Mouse (Mus musculus): ENCODE results near the gene Tpcn2.

- TF ChIP-seq EP300 (IDR thresholded peaks at IDR 0.05; ENCODE audit: low read depth) = no peak
- TF ChIP-seq CTCF (IDR thresholded peaks at IDR 0.05; ENCODE audit: low read depth) = 0 out of 2 replicates have a peak, but pooled peaks have one; percentile 13
Measured at GRCm38 (mm10) chr7:145330641-145331040, 46.8 kb upstream of the Tpcn2 start.
